Mouse (Mus musculus) stomach, postnatal 0 days (tissue): ENCODE measurements at regions not wholly inside any gene's neighbourhood (a gene's known extent, or its start where the extent isn't known, plus 50 kb on each side); places are given as distances from the start of the nearest gene placed in this dataset.

Experiments
- ATAC-seq: fragments of 200-750 bp; cut with Nextera tagmentation; 2 replicates; pipeline ENCODE4 v1.8.0; 2017; ENCODE audit not compliant: low FRiP score, low TSS enrichment
- DNase-seq: peaks from one replicate; pipeline ENCODE4 v3.0.0-alpha.2; 2016; ENCODE audit warnings: low spot score
- H3K27ac ChIP-seq: fragments of 300-500 bp; sonication (generic); replicated peaks from 2 replicates; pipeline ENCODE4 v1.5.1; 2014; ENCODE audit warnings: mild to moderate bottlenecking, control low read depth
- H3K27me3 ChIP-seq: fragments of 300-500 bp; sonication (generic); 2 replicates; pipeline ENCODE4 v1.6.1; 2014; ENCODE audit warnings: low read length; ENCODE audit not compliant: control insufficient read depth, insufficient read depth
- H3K36me3 ChIP-seq: fragments of 300-500 bp; sonication (generic); 2 replicates; pipeline ENCODE4 v1.6.1; 2014; ENCODE audit warnings: low read length, mixed read lengths; ENCODE audit not compliant: control insufficient read depth, insufficient read depth
- H3K4me1 ChIP-seq: fragments of 300-500 bp; sonication (generic); replicated peaks from 2 replicates; pipeline ENCODE4 v1.6.1; 2014; ENCODE audit warnings: antibody characterized with exemption; ENCODE audit not compliant: control insufficient read depth, insufficient read depth
- H3K4me2 ChIP-seq: fragments of 300-500 bp; sonication (generic); replicated peaks from 2 replicates; pipeline ENCODE4 v1.6.1; 2014; ENCODE audit warnings: low read depth, mild to moderate bottlenecking, control low read depth, moderate library complexity
- H3K4me3 ChIP-seq: fragments of 300-500 bp; sonication (generic); 2 replicates; pipeline ENCODE4 v1.5.1; 2014; ENCODE audit warnings: low read depth, low read length, control low read depth
- H3K9ac ChIP-seq: fragments of 300-500 bp; sonication (generic); 2 replicates; pipeline ENCODE4 v1.6.1; 2014; ENCODE audit warnings: mild to moderate bottlenecking, low read length, control low read depth, mixed read lengths
- H3K9me3 ChIP-seq: fragments of 300-500 bp; sonication (generic); 2 replicates; pipeline ENCODE4 v1.6.1; 2016; ENCODE audit warnings: low read length; ENCODE audit not compliant: control insufficient read depth
- CTCF ChIP-seq: IDR thresholded peaks from 2 replicates; pipeline ENCODE4 v1.5.1; 2016; ENCODE audit warnings: antibody characterized with exemption, low read depth, mild to moderate bottlenecking, moderate library complexity
- EP300 ChIP-seq: optimal IDR thresholded peaks from 2 replicates; pipeline ENCODE3; 2016; ENCODE audit warnings: antibody characterized with exemption
- WGBS: fragments of 180-500 bp; shearing (Covaris S2); extraction: QIAGEN DNeasy Blood & Tissue Kit; methylation state at CpG from one replicate; pipeline ENCODE4 v1.1.7; 2014; 5-methylcytosine and 5-hydroxymethylcytosine counted together

GRCm38 (mm10) chrX:142026402-142026801 is 151.4 kb upstream of the Gm15294 start:
- H3K4me2 ChIP-seq: no peak overlapping the region
- WGBS: 35% methylated on average over 2 of the region's 2 CpGs
- no peaks in the 10 kb centered on the region for H3K27me3 ChIP-seq
- no peak overlapping the region for H3K9ac ChIP-seq
- no peaks in the 10 kb centered on the region for H3K4me1 ChIP-seq
- no peaks in the 10 kb centered on the region for H3K36me3 ChIP-seq
- no peak overlapping the region for H3K27ac ChIP-seq
- no peak overlapping the region for H3K4me3 ChIP-seq
- TF ChIP-seq CTCF (no peak), EP300 (no peak)
- no peak for ATAC-seq
- H3K9me3 ChIP-seq: no peaks in the 10 kb centered on the region
- DNase-seq: no peak

- DNase-seq (peak; percentile 18), ATAC-seq (peak; percentile 83)
- 36% methylated on average over 1 of the region's 1 CpGs for WGBS
Observed at GRCm38 (mm10) chrX:141998304-141998856, 123.3 kb upstream of the Gm15294 start.

More at GRCm38 (mm10) chrX:141998304-141998856, 123.3 kb upstream of the Gm15294 start:
- Histone ChIP-seq H3K27me3 (no peaks in the 10 kb centered on the region), H3K4me3 (no peak overlapping the region), H3K9me3 (no peaks in the 10 kb centered on the region), H3K4me2 (no peak overlapping the region), H3K9ac (no peak overlapping the region), H3K36me3 (no peaks in the 10 kb centered on the region), H3K4me1 (no peaks in the 10 kb centered on the region), H3K27ac (peak overlapping the region; percentile 65; the same call in 1 of the 2 replicates)
- TF ChIP-seq CTCF (no peak), EP300 (peak; percentile 66)
